Mouse (Mus musculus) MEL (cell line): ENCODE data around the gene Ppp1r14d. TPM values are rescaled to one million over a fixed set of nuclear protein-coding genes. Genes with fewer than 3 reads are reported as not detected.

ENCODE experiments used
- DNase-seq: peaks from one replicate; pipeline ENCODE4 v3.0.0; 2011; ENCODE audit warnings: low read depth, low spot score
- H3K27ac ChIP-seq: 2 replicates; pipeline ENCODE4 v1.5.1; 2012; ENCODE audit warnings: low read depth, mild to moderate bottlenecking, control low read depth, low read length, moderate library complexity; ENCODE audit not compliant: control insufficient read depth
- H3K27me3 ChIP-seq, 2 experiments: fragments of 150-350 bp in 1 of 2; sonication (generic) in 1 of 2; 2 replicates each; pipeline ENCODE4 v1.6.1; 2012; ENCODE audit warnings: low read length in 2 of 2, mild to moderate bottlenecking in 2 of 2, improper control_type of control experiment in 1 of 2, moderate library complexity in 1 of 2; ENCODE audit not compliant: insufficient read depth in 2 of 2, control insufficient read depth in 1 of 2
- H3K36me3 ChIP-seq, 2 experiments: 2 replicates each; pipeline ENCODE4 v1.6.1; 2012 to 2014; ENCODE audit warnings: low read length in 2 of 2, improper control_type of control experiment in 1 of 2, inconsistent platforms in 1 of 2, mild to moderate bottlenecking in 1 of 2; ENCODE audit not compliant: insufficient read depth in 2 of 2, control insufficient read depth in 1 of 2
- H3K4me1 ChIP-seq, 2 experiments: fragments of 150-350 bp in 1 of 2; sonication (generic) in 1 of 2; 2 replicates each; pipeline ENCODE4 v1.6.1; 2012; ENCODE audit warnings: low read length in 2 of 2, improper control_type of control experiment in 1 of 2, mild to moderate bottlenecking in 1 of 2; ENCODE audit not compliant: insufficient read depth in 2 of 2, control insufficient read depth in 1 of 2
- H3K4me3 ChIP-seq, 2 experiments: fragments of 150-350 bp in 1 of 2; sonication (generic) in 1 of 2; 2 replicates each; pipeline ENCODE4 v1.5.1; 2012; ENCODE audit warnings: low read depth in 2 of 2, low read length in 2 of 2, mild to moderate bottlenecking in 2 of 2, moderate library complexity in 2 of 2, control low read depth in 1 of 2, improper control_type of control experiment in 1 of 2; ENCODE audit not compliant: control insufficient read depth in 1 of 2, insufficient read depth in 1 of 2
- H3K79me2 ChIP-seq: 2 replicates; pipeline ENCODE4 v1.6.1; 2012; ENCODE audit warnings: mild to moderate bottlenecking, low read length, moderate library complexity; ENCODE audit not compliant: control insufficient read depth, poor library complexity, insufficient read depth
- H3K9ac ChIP-seq: 2 replicates; pipeline ENCODE4 v1.6.1; 2012; ENCODE audit warnings: low read depth, mild to moderate bottlenecking, control low read depth, low read length, moderate library complexity; ENCODE audit not compliant: control insufficient read depth, poor library complexity, severe bottlenecking
- H3K9me3 ChIP-seq: fragments of 150-350 bp; sonication (generic); replicated peaks from 2 replicates; pipeline ENCODE4 v1.6.1; 2012; ENCODE audit warnings: mild to moderate bottlenecking, low read length, improper control_type of control experiment, moderate library complexity; ENCODE audit not compliant: insufficient read depth
- CHD1 ChIP-seq: IDR thresholded peaks from 2 replicates; pipeline ENCODE4 v1.6.1; 2012; ENCODE audit warnings: low read depth, mild to moderate bottlenecking, inconsistent platforms, low read length, improper control_type of control experiment
- CHD2 ChIP-seq: IDR thresholded peaks from 2 replicates; pipeline ENCODE4 v1.6.1; 2011; ENCODE audit warnings: low read length, improper control_type of control experiment
- CTCF ChIP-seq, 3 experiments: IDR thresholded peaks in 2 of 3; conservative IDR thresholded peaks in 1 of 3; 2 replicates each; pipeline ENCODE4 v1.5.1; 2011 to 2012; ENCODE audit warnings: low read length in 3 of 3, low read depth in 2 of 3, mild to moderate bottlenecking in 2 of 3, improper control_type of control experiment in 1 of 3, inconsistent platforms in 1 of 3, mixed read lengths in 1 of 3, moderate library complexity in 1 of 3; ENCODE audit not compliant: control insufficient read depth in 1 of 3, insufficient read depth in 1 of 3, poor library complexity in 1 of 3, severe bottlenecking in 1 of 3
- ETS1 ChIP-seq: IDR thresholded peaks from 2 replicates; pipeline ENCODE4 v1.6.1; 2012; ENCODE audit warnings: low read depth, mild to moderate bottlenecking, inconsistent platforms, low read length, improper control_type of control experiment, moderate library complexity
- GATA1 ChIP-seq: IDR thresholded peaks from 2 replicates; pipeline ENCODE4 v1.6.1; 2011; ENCODE audit warnings: low read depth, low read length, improper control_type of control experiment
- HCFC1 ChIP-seq: IDR thresholded peaks from 2 replicates; pipeline ENCODE4 v1.6.1; 2012; ENCODE audit warnings: low read depth, mild to moderate bottlenecking, inconsistent platforms, low read length, improper control_type of control experiment, moderate library complexity
- JUND ChIP-seq: IDR thresholded peaks from 2 replicates; pipeline ENCODE4 v1.6.1; 2011; ENCODE audit warnings: low read depth, mild to moderate bottlenecking, improper control_type of control experiment, low read length
- MAFK ChIP-seq: IDR thresholded peaks from 2 replicates; pipeline ENCODE4 v1.6.1; 2011; ENCODE audit warnings: low read depth, mild to moderate bottlenecking, low read length, improper control_type of control experiment, borderline replicate concordance
- MAX ChIP-seq: IDR thresholded peaks from 2 replicates; pipeline ENCODE4 v1.6.1; 2011; ENCODE audit warnings: low read length, improper control_type of control experiment
- MAZ ChIP-seq: IDR thresholded peaks from 2 replicates; pipeline ENCODE4 v1.6.1; 2012; ENCODE audit warnings: low read depth, mild to moderate bottlenecking, inconsistent platforms, low read length, improper control_type of control experiment
- MEF2A ChIP-seq: IDR thresholded peaks from 2 replicates; pipeline ENCODE4 v1.6.1; 2014; ENCODE audit warnings: low read depth, mild to moderate bottlenecking, inconsistent platforms, low read length, improper control_type of control experiment; ENCODE audit not compliant: poor library complexity, insufficient replicate concordance, severe bottlenecking; ENCODE audit errors: extremely low read depth
- MYC ChIP-seq: IDR thresholded peaks from 2 replicates; pipeline ENCODE4 v1.6.1; 2011; ENCODE audit warnings: low read depth, mild to moderate bottlenecking, low read length, improper control_type of control experiment, moderate library complexity
- NELFE ChIP-seq: IDR thresholded peaks from 2 replicates; pipeline ENCODE4 v1.6.1; 2011; ENCODE audit warnings: low read depth, low read length, improper control_type of control experiment
- POLR2A ChIP-seq, 2 experiments: IDR thresholded peaks; 2 replicates each; pipeline ENCODE4 v1.6.1; 2011 to 2012; ENCODE audit warnings: low read length in 2 of 2, mild to moderate bottlenecking in 2 of 2, control low read depth in 1 of 2, improper control_type of control experiment in 1 of 2, low read depth in 1 of 2, moderate library complexity in 1 of 2; ENCODE audit not compliant: control insufficient read depth in 1 of 2, insufficient read depth in 1 of 2, poor library complexity in 1 of 2
- POLR2AphosphoS2 ChIP-seq: IDR thresholded peaks from 2 replicates; pipeline ENCODE4 v1.6.1; 2011; ENCODE audit warnings: low read length, improper control_type of control experiment
- RAD21 ChIP-seq: IDR thresholded peaks from 2 replicates; pipeline ENCODE4 v1.6.1; 2011; ENCODE audit warnings: mild to moderate bottlenecking, low read depth, low read length, improper control_type of control experiment
- SIN3A ChIP-seq: IDR thresholded peaks from 2 replicates; pipeline ENCODE4 v1.6.1; 2012; ENCODE audit warnings: low read length, improper control_type of control experiment, inconsistent platforms
- SMC3 ChIP-seq: IDR thresholded peaks from 2 replicates; pipeline ENCODE4 v1.6.1; 2011; ENCODE audit warnings: low read depth, low read length, improper control_type of control experiment
- UBTF ChIP-seq: IDR thresholded peaks from 2 replicates; pipeline ENCODE4 v1.6.1; 2012; ENCODE audit warnings: low read depth, mild to moderate bottlenecking, inconsistent platforms, low read length, improper control_type of control experiment, moderate library complexity, borderline replicate concordance; ENCODE audit not compliant: insufficient read depth
- USF2 ChIP-seq, 2 experiments: IDR thresholded peaks; 2 replicates each; pipeline ENCODE4 v1.6.1; 2011 to 2012; ENCODE audit warnings: improper control_type of control experiment in 2 of 2, low read length in 2 of 2, borderline replicate concordance in 1 of 2, inconsistent platforms in 1 of 2, low read depth in 1 of 2, mild to moderate bottlenecking in 1 of 2; ENCODE audit not compliant: insufficient read depth in 1 of 2
- ZC3H11A ChIP-seq: IDR thresholded peaks from 2 replicates; pipeline ENCODE4 v1.6.1; 2012; ENCODE audit warnings: low read depth, mild to moderate bottlenecking, inconsistent platforms, low read length, improper control_type of control experiment
- ZNF384 ChIP-seq: IDR thresholded peaks from 2 replicates; pipeline ENCODE4 v1.6.1; 2012; ENCODE audit warnings: low read depth, mild to moderate bottlenecking, inconsistent platforms, low read length, improper control_type of control experiment
- polyA plus RNA-seq, 2 experiments: library from polyadenylated mRNA; stranded (reverse) in 1 of 2; unstranded in 1 of 2; fragments of >175 nt in 1 of 2; fragments of >200 nt in 1 of 2; gene quantifications; 2 replicates each; pipeline versions ENCODE4 v1.2.1 to v1.2.4; 2012; ENCODE audit warnings: low replicate concordance in 2 of 2, low read depth in 1 of 2; ENCODE audit not compliant: insufficient read length in 2 of 2, insufficient read depth in 1 of 2, missing spikeins in 1 of 2
- total RNA-seq: library from RNA; depleted of rRNA; stranded (reverse); fragments of 300-350 nt; gene quantifications from 2 replicates; pipeline ENCODE4 v1.2.3, GENCODE M21; 2012

Ppp1r14d gene
- total and polyA plus RNA-seq, 3 experiments: not detected

GRCm38 (mm10) chr2:119189029-119189710 lies 40.5 kb downstream of the Ppp1r14d start:
- Histone ChIP-seq H3K9me3 (no peaks in the 10 kb centered on the region), H3K9ac (peak overlapping the region; percentile 43; the same call in 1 of the 2 replicates), H3K79me2 (peaks cover 2% of the 10 kb centered on the region; the same call in 1 of the 2 replicates), H3K27me3 (no peaks in the 10 kb centered on the region), H3K27ac (no peak overlapping the region), H3K36me3 (no peaks in the 10 kb centered on the region), H3K4me1 (peaks cover 1 to 3% of the 10 kb centered on the region in 2 experiments; a peak in 2 of 4 replicates), H3K4me3 (peak overlapping the region; percentile 32 to 66)
- peak; percentile 39; the same call in 1 of the 2 replicates for TF ChIP-seq ZNF384
- TF ChIP-seq MAZ: 0 out of 2 replicates have a peak, but pooled peaks have one; percentile 38
- no peak for TF ChIP-seq UBTF
- no peak for TF ChIP-seq MAFK
- no peak for TF ChIP-seq JUND
- TF ChIP-seq ZC3H11A: peak; percentile 93
- no peak for TF ChIP-seq GATA1
- TF ChIP-seq SIN3A: peak; percentile 38; the same call in 1 of the 2 replicates
- TF ChIP-seq MYC: 0 out of 2 replicates have a peak, but pooled peaks have one; percentile 19
- no peak for TF ChIP-seq USF2 (IDR thresholded peaks at IDR 0.05; ENCODE audit: borderline replicate concordance in 1 of 2, insufficient read depth in 1 of 2, low read depth in 1 of 2, low read length in 2 of 2)
- TF ChIP-seq MEF2A: no peak
- TF ChIP-seq CTCF (IDR thresholded peaks at IDR 0.05 in 2 of 3, conservative IDR thresholded peaks at IDR 0.05 in 1 of 3; ENCODE audit: control insufficient read depth in 1 of 3, insufficient read depth in 1 of 3, low read depth in 2 of 3, low read length in 3 of 3, poor library complexity in 1 of 3, severe bottlenecking in 1 of 3): peak; percentile 86 to 97 (median 90)
- TF ChIP-seq POLR2A (IDR thresholded peaks at IDR 0.05; ENCODE audit: control insufficient read depth in 1 of 2, insufficient read depth in 1 of 2, low read depth in 1 of 2, low read length in 2 of 2, poor library complexity in 1 of 2): no peak
- TF ChIP-seq RAD21: peak; percentile 93
- TF ChIP-seq POLR2AphosphoS2: no peak
- peak; percentile 86 for TF ChIP-seq SMC3
- no peak for TF ChIP-seq CHD2
- TF ChIP-seq HCFC1: no peak
- peak; percentile 89 for DNase-seq

- TF ChIP-seq ZNF384 (no peak), USF2 (IDR thresholded peaks at IDR 0.05; ENCODE audit: borderline replicate concordance in 1 of 2, insufficient read depth in 1 of 2, low read depth in 1 of 2, low read length in 2 of 2) (no peak), MAZ (no peak), CHD1 (no peak), HCFC1 (no peak), MAX (no peak), NELFE (no peak), POLR2AphosphoS2 (no peak), ETS1 (no peak)
- TF ChIP-seq, all 39 proteins: peak for 0
- Histone ChIP-seq H3K27ac (no peak overlapping the region), H3K36me3 (no peaks in the 10 kb centered on the region), H3K4me1 (no peaks in the 10 kb centered on the region), H3K4me3 (no peak overlapping the region), H3K79me2 (no peaks in the 10 kb centered on the region), H3K27me3 (no peaks in the 10 kb centered on the region), H3K9me3 (no peaks in the 10 kb centered on the region), H3K9ac (no peak overlapping the region)
- DNase-seq: no peak
Observed at GRCm38 (mm10) chr2:119182914-119183313, 46.8 kb downstream of the Ppp1r14d start.
